Comparison of ENCODE assay signal across 27 mouse cellular contexts in the genomic region with DNA sequence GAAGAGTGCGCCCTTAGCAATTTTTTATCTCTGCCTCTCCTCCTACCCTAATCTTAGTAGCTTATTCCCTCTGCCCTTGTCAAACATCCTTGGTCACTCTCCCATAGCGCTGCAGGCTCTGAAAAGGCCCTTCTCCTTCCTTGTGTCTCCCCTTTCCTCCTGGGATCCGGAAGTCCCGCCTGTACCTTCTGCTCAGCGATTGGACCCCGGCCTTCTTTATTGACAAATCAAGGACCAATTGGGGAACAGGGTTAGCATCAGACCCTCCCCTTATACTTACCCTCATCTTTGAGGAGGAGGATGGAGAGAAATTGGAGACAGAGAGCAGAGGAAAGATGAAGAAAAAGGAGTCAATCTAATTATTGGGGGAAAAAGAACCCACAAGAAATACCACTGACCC. TPM values are rescaled to one million over a fixed set of nuclear protein-coding genes. Genes with fewer than 3 reads are reported as not detected.
DNase-seq lines count a peak whose midpoint lies in the region; TF ChIP-seq lines count a peak whose summit lies in the region.
"Had no signal": no experiment of that assay in that cellular context is flagged by ENCODE, and none has a peak within 500 bp of the region (broad histone marks: within the 10 kb centered on the region; RNA-seq: fewer than 3 reads in every experiment).

No protein-coding gene starts in this region.

- no peak for DNase-seq in testis, postnatal 10 days (ENCODE audit: low spot score)
- DNase-seq in ES-CJ7 (ENCODE audit: low read depth, low spot score) (peak; percentile 51), ZHBTc4 (ENCODE audit: low read depth, low spot score) (peak; percentile 89)
- no peak for DNase-seq in adrenal gland, adult 18-20 months (ENCODE audit: low spot score in 2 of 2)
- no peak for DNase-seq in lung, postnatal 14 days
- no peak for DNase-seq in thymus, postnatal 36 days
- DNase-seq: adrenal gland, adult 8-10 months; adrenal gland, postnatal 25 days; B cell, adult 2 months; cerebellum, adult 11-12 months; cerebellum, adult 8-10 months; cerebellum, postnatal 10 days; cerebellum, postnatal 36 days; forebrain, postnatal 0 days; gastrocnemius, postnatal 25 days; heart, adult 18-20 months; heart, postnatal 10 days; heart, postnatal 36 days had no signal

- TF ChIP-seq CTCF in testis, adult 2 months (IDR thresholded peaks at IDR 0.05; ENCODE audit: control insufficient read depth, insufficient read depth, insufficient replicate concordance, low read depth, low read length), result no peak

- H3K4me1 ChIP-seq in testis, adult 2 months (ENCODE audit: control insufficient read depth, insufficient read depth, low read length), result peaks cover 6% of the 10 kb centered on the region
- H3K4me1 ChIP-seq: embryonic facial prominence, embryonic 12.5 days; embryonic facial prominence, embryonic 15.5 days; heart, embryonic 12.5 days; heart, embryonic 15.5 days; hindbrain, embryonic 10.5 days; intestine, embryonic 15.5 days had no signal

- H3K36me3 ChIP-seq in testis, adult 2 months (ENCODE audit: control insufficient read depth, insufficient read depth, low read length), result no peaks in the 10 kb centered on the region
- H3K36me3 ChIP-seq: embryonic facial prominence, embryonic 12.5 days; embryonic facial prominence, embryonic 15.5 days; heart, embryonic 12.5 days; heart, embryonic 15.5 days; hindbrain, embryonic 10.5 days; hindbrain, embryonic 13.5 days; intestine, embryonic 15.5 days had no signal

- no peak for TF ChIP-seq POLR2A in testis, adult 2 months (IDR thresholded peaks at IDR 0.05; ENCODE audit: control insufficient read depth, low read depth, low read length)

- H3K27ac ChIP-seq in testis, adult 2 months (ENCODE audit: control insufficient read depth, insufficient read depth, low read depth, low read length), result no peak overlapping the region
- H3K27ac ChIP-seq: embryonic facial prominence, embryonic 12.5 days; embryonic facial prominence, embryonic 15.5 days; heart, embryonic 15.5 days; hindbrain, embryonic 10.5 days; hindbrain, embryonic 13.5 days; intestine, embryonic 15.5 days had no signal

- H3K27me3 ChIP-seq in testis, adult 2 months (ENCODE audit: control insufficient read depth, insufficient read depth, low read length), result no peaks in the 10 kb centered on the region
- H3K27me3 ChIP-seq: embryonic facial prominence, embryonic 12.5 days; embryonic facial prominence, embryonic 15.5 days; heart, embryonic 12.5 days; heart, embryonic 15.5 days; hindbrain, embryonic 13.5 days; intestine, embryonic 15.5 days had no signal

- H3K4me3 ChIP-seq in testis, adult 2 months (ENCODE audit: control insufficient read depth, low read depth, low read length), result peak overlapping the region; percentile 76
- H3K4me3 ChIP-seq: embryonic facial prominence, embryonic 12.5 days; embryonic facial prominence, embryonic 15.5 days; heart, embryonic 12.5 days; heart, embryonic 15.5 days; hindbrain, embryonic 10.5 days; hindbrain, embryonic 13.5 days; intestine, embryonic 15.5 days had no signal

RNA-seq across cellular contexts. Expression of gene Dok5, which starts 57.9 kb away (rescaled TPM):
- polyA plus RNA-seq in testis, adult 2 months (2012; rRNA removed), result 0.07 and 0.11 TPM in 2 replicates
- under 1 TPM; 0.23 to 0.48 TPM for total RNA-seq in adrenal gland, adult 18-20 months (2021)
- polyA plus RNA-seq: CD4-positive, CD25-positive, alpha-beta regulatory T cell, adult 4 months had no signal

Comparison
In these comparisons a context has a peak if more than half of its experiments do, and no peak if none do; other contexts are left out.
1. DNase-seq: peak in ES-CJ7 (single experiment) and ZHBTc4 (single experiment); none in testis, postnatal 10 days (single experiment), adrenal gland, adult 18-20 months (0 of 2), lung, postnatal 14 days (single experiment) and thymus, postnatal 36 days (0 of 2).